6 mouse cellular contexts compared by ENCODE assay signal in genomic region chr5:3224392-3225054, GRCm38 (mm10).
DNase-seq lines count a peak whose midpoint lies in the region; ATAC-seq lines count a peak whose summit lies in the region.
"Not testable (repeated sequence)": the region's sequence is repeated elsewhere in the genome, so short reads cannot be mapped to it uniquely, and the experiment has no call there.

No protein-coding gene starts in this region.

- DNase-seq in hindbrain, embryonic 10.5 days (ENCODE audit: low spot score): peak; percentile 6
- DNase-seq in hindbrain, embryonic 14.5 days (ENCODE audit: low spot score): not testable (repeated sequence)

- not testable (repeated sequence) for H3K9ac ChIP-seq in hindbrain, embryonic 12.5 days; hindbrain, embryonic 14.5 days; hindbrain, embryonic 16.5 days (ENCODE audit: low read depth, low read length); midbrain, embryonic 13.5 days (replicated peaks); neural tube, embryonic 12.5 days

- H3K9me3 ChIP-seq in hindbrain, embryonic 10.5 days; hindbrain, embryonic 12.5 days (replicated peaks); hindbrain, embryonic 14.5 days (ENCODE audit: control insufficient read depth, low read length); hindbrain, embryonic 16.5 days (ENCODE audit: control insufficient read depth, low read length); midbrain, embryonic 13.5 days; neural tube, embryonic 12.5 days: not testable (repeated sequence)

- H3K4me2 ChIP-seq in hindbrain, embryonic 12.5 days (replicated peaks): peak overlapping the region; percentile 15; the same call in 1 of the 2 replicates
- peak overlapping the region; percentile 25 for H3K4me2 ChIP-seq in hindbrain, embryonic 14.5 days (replicated peaks)
- peak overlapping the region; percentile 20; the same call in 1 of the 2 replicates for H3K4me2 ChIP-seq in hindbrain, embryonic 16.5 days (ENCODE audit: low read length)
- H3K4me2 ChIP-seq in midbrain, embryonic 13.5 days (replicated peaks); neural tube, embryonic 12.5 days (replicated peaks): not testable (repeated sequence)

- H3K4me1 ChIP-seq in hindbrain, embryonic 10.5 days (replicated peaks); hindbrain, embryonic 12.5 days; hindbrain, embryonic 14.5 days (replicated peaks; ENCODE audit: control insufficient read depth, insufficient read depth, low read length); hindbrain, embryonic 16.5 days (ENCODE audit: control insufficient read depth, insufficient read depth, low read depth, low read length); midbrain, embryonic 13.5 days (replicated peaks); neural tube, embryonic 12.5 days: not testable (repeated sequence)

- H3K36me3 ChIP-seq in hindbrain, embryonic 10.5 days; hindbrain, embryonic 12.5 days; hindbrain, embryonic 14.5 days (replicated peaks; ENCODE audit: control insufficient read depth, insufficient read depth); hindbrain, embryonic 16.5 days (ENCODE audit: control insufficient read depth, insufficient read depth, low read length); midbrain, embryonic 13.5 days; neural tube, embryonic 12.5 days: not testable (repeated sequence)

- H3K4me3 ChIP-seq in hindbrain, embryonic 10.5 days; hindbrain, embryonic 12.5 days; hindbrain, embryonic 14.5 days (replicated peaks; ENCODE audit: low read length); hindbrain, embryonic 16.5 days (ENCODE audit: low read length); midbrain, embryonic 13.5 days (replicated peaks); neural tube, embryonic 12.5 days: not testable (repeated sequence)

- 57% methylated on average over 14 of the region's 14 CpGs for WGBS in hindbrain, embryonic 10.5 days
- WGBS in hindbrain, embryonic 12.5 days: 40% methylated on average over 14 of the region's 14 CpGs
- WGBS in hindbrain, embryonic 14.5 days: 35% methylated on average over 14 of the region's 14 CpGs
- 39% methylated on average over 14 of the region's 14 CpGs for WGBS in hindbrain, embryonic 16.5 days
- WGBS in midbrain, embryonic 13.5 days: 71% methylated on average over 14 of the region's 14 CpGs
- 46% methylated on average over 14 of the region's 14 CpGs for WGBS in neural tube, embryonic 12.5 days

- H3K27ac ChIP-seq in hindbrain, embryonic 10.5 days; hindbrain, embryonic 12.5 days; hindbrain, embryonic 14.5 days; hindbrain, embryonic 16.5 days (ENCODE audit: low read depth, low read length); midbrain, embryonic 13.5 days; neural tube, embryonic 12.5 days: not testable (repeated sequence)

- not testable (repeated sequence) for H3K27me3 ChIP-seq in hindbrain, embryonic 10.5 days (ENCODE audit: insufficient read depth, poor library complexity, severe bottlenecking); hindbrain, embryonic 12.5 days; hindbrain, embryonic 14.5 days (ENCODE audit: control insufficient read depth, insufficient read depth, low read length); hindbrain, embryonic 16.5 days (replicated peaks; ENCODE audit: control insufficient read depth, insufficient read depth, low read length); midbrain, embryonic 13.5 days; neural tube, embryonic 12.5 days (replicated peaks)

- peak; percentile 73; the same call in 1 of the 2 replicates for ATAC-seq in hindbrain, embryonic 12.5 days (ENCODE audit: low FRiP score)
- ATAC-seq in hindbrain, embryonic 14.5 days (ENCODE audit: low FRiP score): not testable (repeated sequence)
- peak; percentile 34; the same call in 1 of the 2 replicates for ATAC-seq in hindbrain, embryonic 16.5 days
- 0 out of 2 replicates have a peak, but pooled peaks have one; percentile 20 for ATAC-seq in midbrain, embryonic 13.5 days
- ATAC-seq in neural tube, embryonic 12.5 days (ENCODE audit: low FRiP score, low read depth): peak; percentile 35; the same call in 1 of the 2 replicates
